Mouse (Mus musculus) gonadal fat pad, adult 2 months (tissue): ENCODE data around the gene Gm5294. TPM values are rescaled to one million over a fixed set of nuclear protein-coding genes. Genes with fewer than 3 reads are reported as not detected.

Source experiments
- DNase-seq: peaks from one replicate; pipeline ENCODE4 v3.0.0-alpha.2; 2012; ENCODE audit warnings: low read depth
- polyA plus RNA-seq: library from polyadenylated mRNA; depleted of rRNA; stranded (reverse); fragments of >200 nt; gene quantifications from 2 replicates; pipeline ENCODE4 v1.2.3, GENCODE M21; 2012; rRNA removed

The Gm5294 gene
- polyA plus RNA-seq, 1 experiment: not detected

DNA sequence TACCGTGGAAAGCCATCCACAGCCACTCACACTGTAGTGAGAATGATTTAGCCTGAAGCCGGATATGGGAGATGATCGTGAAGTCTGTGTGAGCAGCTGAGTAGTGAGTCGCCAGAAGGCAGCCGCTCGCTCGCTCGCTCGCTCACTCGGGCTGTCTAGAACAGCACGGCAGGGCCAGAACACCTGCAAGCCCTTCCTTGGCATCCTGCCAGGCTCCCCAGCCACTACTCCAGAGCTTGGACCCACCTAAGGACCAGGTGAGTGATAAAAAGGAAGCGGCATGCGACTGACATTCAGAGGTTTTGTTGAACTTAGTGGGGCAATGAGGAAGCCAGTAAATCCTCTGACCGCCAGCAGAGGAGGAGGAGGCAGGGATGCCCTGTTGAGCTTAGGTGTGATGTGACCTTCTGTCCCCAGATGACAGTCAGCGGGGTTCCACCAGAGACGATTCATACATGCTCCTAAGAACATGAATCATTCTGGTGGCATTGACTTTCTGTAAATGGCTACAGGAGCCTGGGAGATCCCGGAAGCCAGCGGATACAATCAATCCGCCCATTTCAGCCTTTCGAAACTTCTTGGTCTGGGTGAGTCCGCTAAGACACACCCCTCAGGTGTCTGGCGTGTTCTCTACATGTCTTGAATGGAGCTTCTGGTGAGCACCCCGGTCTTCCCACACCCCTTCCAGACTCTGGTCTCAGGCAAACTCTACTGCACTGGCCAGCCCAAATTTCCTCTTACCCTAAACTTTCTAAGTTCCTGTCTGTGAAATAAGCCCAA, 30.0 kb downstream of the Gm5294 start:
- DNase-seq: peak; percentile 40

DNA sequence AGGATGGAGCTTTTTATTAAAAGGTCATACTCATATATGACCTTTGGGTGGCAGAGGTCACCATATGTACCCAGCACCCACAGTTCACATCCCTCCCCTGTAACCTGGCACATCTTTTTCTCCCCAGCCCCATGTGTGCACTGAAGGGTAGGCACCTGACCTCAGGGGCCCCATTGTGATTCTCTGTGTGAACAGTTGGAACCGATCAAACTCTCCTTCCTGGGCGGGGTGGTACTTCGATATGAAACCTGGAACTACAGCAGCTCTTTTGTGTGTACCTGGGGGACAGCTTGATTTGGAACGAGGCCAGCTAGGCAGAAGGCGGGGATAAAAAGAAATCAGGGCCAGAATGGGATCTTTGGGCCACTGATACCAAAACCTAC, 30.6 kb downstream of the Gm5294 start:
- no peak for DNase-seq

DNA sequence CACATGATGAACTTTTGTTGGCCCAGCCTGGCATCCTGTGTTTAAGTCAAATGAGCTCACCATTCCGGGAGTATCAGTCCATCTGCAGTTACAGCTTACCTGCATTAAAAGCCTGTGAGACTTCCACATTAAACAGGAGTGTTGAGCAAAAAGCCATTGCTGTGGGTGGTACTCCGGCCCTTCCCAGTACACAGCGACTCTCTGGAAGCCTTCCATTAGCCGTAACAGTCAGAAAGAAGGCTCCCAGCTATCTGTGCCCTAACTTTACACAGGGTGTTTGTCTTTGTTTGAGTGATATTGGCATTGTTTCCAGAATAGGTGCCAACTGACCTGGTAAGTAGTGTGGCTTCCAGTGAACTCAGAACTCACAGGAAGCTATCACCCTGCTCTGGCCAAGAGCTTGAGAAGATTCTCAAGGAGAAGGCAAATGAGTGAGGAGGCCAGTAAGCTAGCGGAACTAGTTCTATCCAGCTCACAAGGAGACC, 31.5 kb downstream of the Gm5294 start:
- DNase-seq: peak; percentile 75

- no peak for DNase-seq
Observed at GRCm38 (mm10) chr5:138852151-138852550, 32.3 kb downstream of the Gm5294 start.

- DNase-seq: no peak
Observed at GRCm38 (mm10) chr5:138853349-138853748, 33.5 kb downstream of the Gm5294 start.

GRCm38 (mm10) chr5:138857010-138857617, 37.2 kb downstream of the Gm5294 start:
- DNase-seq: no peak

DNA sequence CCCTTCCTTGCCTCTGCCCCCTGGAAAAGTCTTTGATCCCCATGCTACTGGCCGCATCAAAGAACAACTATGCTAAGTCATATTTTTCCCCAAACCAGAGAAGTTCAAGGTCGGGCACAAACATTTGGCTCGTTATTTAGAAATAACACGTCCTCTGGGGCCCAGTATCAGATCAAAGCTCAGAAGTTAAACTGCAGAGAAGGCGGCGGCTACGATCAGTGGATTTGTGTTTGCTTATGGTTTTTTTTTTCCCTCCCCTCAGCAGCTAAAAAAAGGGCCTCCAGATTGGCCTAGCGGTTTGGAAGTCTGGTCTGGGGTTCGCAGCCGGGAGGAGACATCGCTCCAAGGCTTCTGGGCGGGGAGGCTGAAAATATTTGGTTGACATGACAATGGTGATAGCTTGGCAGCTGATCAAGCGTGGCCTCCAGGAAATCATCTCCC, 38.0 kb downstream of the Gm5294 start:
- DNase-seq: no peak

- no peak for DNase-seq
Observed at GRCm38 (mm10) chr5:138863681-138864146, 43.8 kb downstream of the Gm5294 start.

GRCm38 (mm10) chr5:138864166-138864565, 44.3 kb downstream of the Gm5294 start:
- DNase-seq: no peak

DNA sequence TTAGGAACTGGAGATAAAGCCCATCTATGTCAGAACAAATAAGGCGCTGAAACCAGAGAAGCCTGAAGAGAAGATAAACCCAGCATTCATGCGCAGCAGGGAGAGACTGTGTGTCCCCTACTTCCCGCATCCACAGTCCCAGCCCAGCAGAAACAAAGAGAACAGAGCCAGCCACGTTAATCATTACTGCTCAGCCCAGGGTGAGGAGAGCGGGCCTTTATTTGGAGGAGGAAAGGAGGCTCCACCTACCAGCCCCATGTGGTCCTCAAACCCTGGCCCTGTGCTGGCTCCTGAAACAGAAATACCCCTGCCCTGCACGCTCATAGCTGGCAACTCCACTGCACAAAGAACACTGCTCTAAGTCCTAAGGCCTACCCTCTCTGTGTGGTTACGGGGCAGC, 45.0 kb downstream of the Gm5294 start:
- DNase-seq: no peak

DNA sequence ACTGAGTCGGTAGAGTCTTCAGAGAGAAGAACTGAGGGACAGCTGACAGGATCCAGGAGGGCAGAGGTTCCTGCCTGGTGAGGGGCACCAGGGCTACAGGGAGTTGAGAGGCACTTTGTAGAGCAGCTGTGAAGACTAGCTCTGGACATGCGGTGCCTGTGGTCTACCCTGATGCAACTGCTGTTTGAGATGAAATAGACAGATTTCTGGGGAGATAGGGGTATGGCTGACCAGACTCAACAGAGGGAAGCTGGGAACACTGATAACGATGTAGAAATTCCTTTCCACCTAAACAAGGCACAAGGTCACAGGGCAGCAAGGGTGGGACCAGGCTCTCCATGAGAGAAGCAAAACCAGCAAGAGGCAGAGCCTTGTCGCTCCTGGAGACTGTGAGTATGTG, 45.8 kb downstream of the Gm5294 start:
- DNase-seq: no peak

Other genes with a start within 250 kb of the Gm5294 start
- 7.4 and 7.8 TPM in 2 replicates for gene Zfp68, start 200.3 kb upstream of the Gm5294 start, polyA plus RNA-seq
- 3.1 and 3.6 TPM in 2 replicates for gene A430033K04Rik, start 197.2 kb upstream of the Gm5294 start, polyA plus RNA-seq
- 27.8 and 28.8 TPM in 2 replicates for gene Fam20c, start 65.6 kb upstream of the Gm5294 start, polyA plus RNA-seq
- gene Pdgfa, start 177.3 kb downstream of the Gm5294 start, polyA plus RNA-seq: 14.6 and 23.9 TPM in 2 replicates